Mouse (Mus musculus) kidney, embryonic 14.5 days (tissue): ENCODE data around the gene Cux1. TPM values are rescaled to one million over a fixed set of nuclear protein-coding genes. Genes with fewer than 3 reads are reported as not detected.

Experiments
- ATAC-seq: fragments of 200-750 bp; cut with Nextera tagmentation; 2 replicates; pipeline ENCODE4 v1.8.0; 2017; ENCODE audit warnings: moderate number of reproducible peaks, mild to moderate bottlenecking, moderate TSS enrichment, moderate library complexity; ENCODE audit not compliant: low FRiP score, low TSS enrichment
- H3K27ac ChIP-seq: fragments of 300-500 bp; sonication (generic); 2 replicates; pipeline ENCODE4 v1.5.1; 2014; ENCODE audit warnings: low read depth, mild to moderate bottlenecking, low read length, moderate library complexity, mixed read lengths
- H3K27me3 ChIP-seq: fragments of 300-500 bp; sonication (generic); 2 replicates; pipeline ENCODE4 v1.6.1; 2014; ENCODE audit warnings: mild to moderate bottlenecking, low read length; ENCODE audit not compliant: control insufficient read depth, insufficient read depth
- H3K36me3 ChIP-seq: fragments of 300-500 bp; sonication (generic); 2 replicates; pipeline ENCODE4 v1.6.1; 2014; ENCODE audit warnings: low read length, mixed read lengths; ENCODE audit not compliant: control insufficient read depth, insufficient read depth
- H3K4me1 ChIP-seq: fragments of 300-500 bp; sonication (generic); 2 replicates; pipeline ENCODE4 v1.6.1; 2014; ENCODE audit warnings: low read length, mixed read lengths; ENCODE audit not compliant: control insufficient read depth, insufficient read depth
- H3K4me2 ChIP-seq: fragments of 300-500 bp; sonication (generic); replicated peaks from 2 replicates; pipeline ENCODE4 v1.6.1; 2014; ENCODE audit warnings: low read depth, mild to moderate bottlenecking, low read length
- H3K4me3 ChIP-seq: fragments of 300-500 bp; sonication (generic); 2 replicates; pipeline ENCODE4 v1.5.1; 2014; ENCODE audit warnings: mild to moderate bottlenecking, low read length
- H3K9ac ChIP-seq: fragments of 300-500 bp; sonication (generic); 2 replicates; pipeline ENCODE4 v1.6.1; 2014; ENCODE audit warnings: low read depth, mild to moderate bottlenecking, low read length, moderate library complexity
- H3K9me3 ChIP-seq: fragments of 300-500 bp; sonication (generic); 2 replicates; pipeline ENCODE4 v1.6.1; 2016; ENCODE audit warnings: low read length; ENCODE audit not compliant: control insufficient read depth
- WGBS: fragments of 180-500 bp; shearing (Covaris S2); extraction: QIAGEN DNeasy Blood & Tissue Kit; methylation state at CpG from one replicate; pipeline ENCODE4 v1.1.7; 2014; 5-methylcytosine and 5-hydroxymethylcytosine counted together
- polyA plus RNA-seq: library from polyadenylated mRNA; unstranded; fragments of >200 nt; fragmentation: Nextera tagmentation; extraction: Ambion mirVana; gene quantifications from 2 replicates; pipeline ENCODE4 v1.2.1, GENCODE M21; 2014

The Cux1 gene
- polyA plus RNA-seq, 1 experiment from 2014 or later: 105 TPM

GRCm38 (mm10) chr5:136336798-136337527 is 230.3 kb downstream of the Cux1 start:
- H3K9me3 ChIP-seq: no peaks in the 10 kb centered on the region

GRCm38 (mm10) chr5:136335681-136336080 is 231.6 kb downstream of the Cux1 start:
- 92% methylated on average over 4 of the region's 4 CpGs for WGBS
- Histone ChIP-seq H3K27ac (no peak overlapping the region), H3K4me1 (no peaks in the 10 kb centered on the region), H3K4me3 (no peak overlapping the region), H3K9me3 (no peaks in the 10 kb centered on the region), H3K4me2 (no peak overlapping the region), H3K36me3 (peaks cover 66% of the 10 kb centered on the region), H3K27me3 (no peaks in the 10 kb centered on the region), H3K9ac (no peak overlapping the region)
- no peak for ATAC-seq

More at GRCm38 (mm10) chr5:136336798-136337527, 230.3 kb downstream of the Cux1 start:
- ATAC-seq: no peak
- H3K36me3 ChIP-seq: peaks cover 60% of the 10 kb centered on the region
- H3K4me1 ChIP-seq: no peaks in the 10 kb centered on the region
- WGBS: 89% methylated on average over 4 of the region's 4 CpGs
- H3K4me2 ChIP-seq: no peak overlapping the region
- H3K4me3 ChIP-seq: no peak overlapping the region
- no peaks in the 10 kb centered on the region for H3K27me3 ChIP-seq
- H3K27ac ChIP-seq: no peak overlapping the region
- no peak overlapping the region for H3K9ac ChIP-seq

GRCm38 (mm10) chr5:136334780-136335179 is 232.5 kb downstream of the Cux1 start:
- H3K9ac ChIP-seq: no peak overlapping the region
- H3K36me3 ChIP-seq: peaks cover 71% of the 10 kb centered on the region
- H3K27me3 ChIP-seq: no peaks in the 10 kb centered on the region
- no peaks in the 10 kb centered on the region for H3K4me1 ChIP-seq
- no peak overlapping the region for H3K27ac ChIP-seq
- no peak overlapping the region for H3K4me3 ChIP-seq
- ATAC-seq: no peak
- no peaks in the 10 kb centered on the region for H3K9me3 ChIP-seq
- no peak overlapping the region for H3K4me2 ChIP-seq
- WGBS: 89% methylated on average over 4 of the region's 4 CpGs

- H3K9ac ChIP-seq: no peak overlapping the region
- 94% methylated on average over 1 of the region's 1 CpGs for WGBS
- no peak overlapping the region for H3K27ac ChIP-seq
- no peaks in the 10 kb centered on the region for H3K27me3 ChIP-seq
- H3K4me3 ChIP-seq: no peak overlapping the region
- ATAC-seq: no peak
- H3K36me3 ChIP-seq: peaks cover 64% of the 10 kb centered on the region
- no peaks in the 10 kb centered on the region for H3K9me3 ChIP-seq
- H3K4me2 ChIP-seq: no peak overlapping the region
- H3K4me1 ChIP-seq: no peaks in the 10 kb centered on the region
Measured at GRCm38 (mm10) chr5:136334051-136334450, 233.2 kb downstream of the Cux1 start.

- Histone ChIP-seq H3K27ac (no peak overlapping the region), H3K9ac (no peak overlapping the region), H3K36me3 (peaks cover 61% of the 10 kb centered on the region), H3K27me3 (no peaks in the 10 kb centered on the region), H3K4me2 (no peak overlapping the region), H3K4me1 (no peaks in the 10 kb centered on the region), H3K4me3 (no peak overlapping the region), H3K9me3 (no peaks in the 10 kb centered on the region)
- 94% methylated on average over 11 of the region's 11 CpGs for WGBS
- no peak for ATAC-seq
Measured at GRCm38 (mm10) chr5:136332786-136333462, 234.4 kb downstream of the Cux1 start.

- ATAC-seq: no peak
- WGBS: 95% methylated on average over 2 of the region's 2 CpGs
- H3K36me3 ChIP-seq: peaks cover 71% of the 10 kb centered on the region
Measured at GRCm38 (mm10) chr5:136327736-136328135, 239.6 kb downstream of the Cux1 start.

GRCm38 (mm10) chr5:136326626-136327025 is 240.7 kb downstream of the Cux1 start:
- Histone ChIP-seq H3K9me3 (no peaks in the 10 kb centered on the region), H3K4me2 (no peak overlapping the region), H3K27me3 (no peaks in the 10 kb centered on the region), H3K9ac (no peak overlapping the region), H3K4me1 (no peaks in the 10 kb centered on the region), H3K27ac (no peak overlapping the region), H3K36me3 (peaks cover 69% of the 10 kb centered on the region), H3K4me3 (no peak overlapping the region)
- WGBS: 87% methylated on average over 13 of the region's 13 CpGs
- no peak for ATAC-seq

More at GRCm38 (mm10) chr5:136327736-136328135, 239.6 kb downstream of the Cux1 start:
- no peaks in the 10 kb centered on the region for H3K4me1 ChIP-seq
- no peak overlapping the region for H3K4me3 ChIP-seq
- no peak overlapping the region for H3K27ac ChIP-seq
- H3K9ac ChIP-seq: no peak overlapping the region
- H3K9me3 ChIP-seq: no peaks in the 10 kb centered on the region
- H3K4me2 ChIP-seq: no peak overlapping the region
- H3K27me3 ChIP-seq: no peaks in the 10 kb centered on the region

GRCm38 (mm10) chr5:136324506-136324905 is 242.8 kb downstream of the Cux1 start:
- WGBS: 74% methylated on average over 4 of the region's 4 CpGs
- Histone ChIP-seq H3K9ac (no peak overlapping the region), H3K27ac (no peak overlapping the region), H3K4me1 (no peaks in the 10 kb centered on the region), H3K4me3 (no peak overlapping the region), H3K9me3 (no peaks in the 10 kb centered on the region), H3K36me3 (peaks cover 69% of the 10 kb centered on the region), H3K27me3 (no peaks in the 10 kb centered on the region), H3K4me2 (no peak overlapping the region)
- no peak for ATAC-seq

GRCm38 (mm10) chr5:136321378-136321777 is 245.9 kb downstream of the Cux1 start:
- H3K9me3 ChIP-seq: no peaks in the 10 kb centered on the region
- no peak overlapping the region for H3K9ac ChIP-seq
- H3K4me3 ChIP-seq: no peak overlapping the region
- ATAC-seq: no peak
- peaks cover 72% of the 10 kb centered on the region for H3K36me3 ChIP-seq
- 87% methylated on average over 6 of the region's 6 CpGs for WGBS
- no peak overlapping the region for H3K27ac ChIP-seq
- H3K27me3 ChIP-seq: no peaks in the 10 kb centered on the region
- H3K4me1 ChIP-seq: no peaks in the 10 kb centered on the region
- H3K4me2 ChIP-seq: no peak overlapping the region
